Mouse (Mus musculus) mammary gland, adult 2 months (tissue): ENCODE data around the gene Lonrf2. TPM values are rescaled to one million over a fixed set of nuclear protein-coding genes. Genes with fewer than 3 reads are reported as not detected.

Experiments
- polyA plus RNA-seq: library from polyadenylated mRNA; depleted of rRNA; stranded (reverse); fragments of >200 nt; gene quantifications from 2 replicates; pipeline ENCODE4 v1.2.3, GENCODE M21; 2012; ENCODE audit warnings: low replicate concordance; rRNA removed

Lonrf2 gene
- 0.66 and 0.95 TPM in 2 replicates for polyA plus RNA-seq

GRCm38 (mm10) chr1:38836477-38836872 is at the start of gene Lonrf2:
TSS of gene Lonrf2 (minus strand) at chr1:38836711.

Other genes with a start within 250 kb of the Lonrf2 start
- gene Aff3, start 171.8 kb downstream of the Lonrf2 start, polyA plus RNA-seq, result 10.8 and 17.7 TPM in 2 replicates
- gene Chst10, start 61.5 kb upstream of the Lonrf2 start, polyA plus RNA-seq, result 2.1 and 3.0 TPM in 2 replicates
- not detected in 2 replicates for gene Nms, start 102.4 kb upstream of the Lonrf2 start, polyA plus RNA-seq
- 12.7 and 27.6 TPM in 2 replicates for gene Pdcl3, start 148.9 kb upstream of the Lonrf2 start, polyA plus RNA-seq